Mouse (Mus musculus): Measurements from ENCODE around the gene Plcg1. TPM values are rescaled to one million over a fixed set of nuclear protein-coding genes. Genes with fewer than 3 reads are reported as not detected.

The Plcg1 gene
- polyA plus RNA-seq, 1 experiment from 2014 or later = 11.4 TPM

- TF ChIP-seq EP300 (optimal IDR thresholded peaks at IDR 0.05) = no peak
- peak; percentile 71 for TF ChIP-seq CTCF (IDR thresholded peaks at IDR 0.05; ENCODE audit: low read depth)
- peaks cover 8% of the 10 kb centered on the region; the same call in 1 of the 2 replicates for H3K36me3 ChIP-seq (ENCODE audit: control insufficient read depth, insufficient read depth, low read length)
- peaks cover 10% of the 10 kb centered on the region; the same call in 1 of the 2 replicates for H3K4me1 ChIP-seq (replicated peaks; ENCODE audit: control insufficient read depth, insufficient read depth)
- WGBS = 81% methylated on average over 7 of the region's 7 CpGs
- no peak for DNase-seq (ENCODE audit: low spot score)
- H3K27me3 ChIP-seq (ENCODE audit: control insufficient read depth, insufficient read depth, low read length) = no peaks in the 10 kb centered on the region
- peak; percentile 33; the same call in 1 of the 2 replicates for ATAC-seq (ENCODE audit: low FRiP score, low TSS enrichment)
- H3K27ac ChIP-seq (replicated peaks) = 0 out of 2 replicates have a peak overlapping the region, but pooled peaks have one; percentile 13
- H3K9ac ChIP-seq (ENCODE audit: low read length) = no peak overlapping the region
- no peaks in the 10 kb centered on the region for H3K9me3 ChIP-seq (ENCODE audit: control insufficient read depth, low read length)
- no peak overlapping the region for H3K4me3 ChIP-seq (ENCODE audit: low read depth, low read length)
- H3K4me2 ChIP-seq (replicated peaks; ENCODE audit: low read depth) = no peak overlapping the region
Observed at GRCm38 (mm10) chr2:160744040-160744822, 13.1 kb downstream of the Plcg1 start.

GRCm38 (mm10) chr2:160744823-160745210 is 13.7 kb downstream of the Plcg1 start:
- Histone ChIP-seq H3K4me1 (replicated peaks; ENCODE audit: control insufficient read depth, insufficient read depth) (peaks cover 7% of the 10 kb centered on the region; the same call in 1 of the 2 replicates), H3K4me3 (ENCODE audit: low read depth, low read length) (no peak overlapping the region), H3K9me3 (ENCODE audit: control insufficient read depth, low read length) (no peaks in the 10 kb centered on the region), H3K36me3 (ENCODE audit: control insufficient read depth, insufficient read depth, low read length) (peaks cover 8% of the 10 kb centered on the region; the same call in 1 of the 2 replicates), H3K27me3 (ENCODE audit: control insufficient read depth, insufficient read depth, low read length) (no peaks in the 10 kb centered on the region), H3K27ac (replicated peaks) (no peak overlapping the region), H3K4me2 (replicated peaks; ENCODE audit: low read depth) (no peak overlapping the region), H3K9ac (ENCODE audit: low read length) (no peak overlapping the region)
- ATAC-seq (ENCODE audit: low FRiP score, low TSS enrichment) (no peak), DNase-seq (ENCODE audit: low spot score) (no peak)
- WGBS = 77% methylated on average over 5 of the region's 5 CpGs
- no peak for TF ChIP-seq EP300 (optimal IDR thresholded peaks at IDR 0.05)
- no peak for TF ChIP-seq CTCF (IDR thresholded peaks at IDR 0.05; ENCODE audit: low read depth)

- Histone ChIP-seq H3K9ac (ENCODE audit: low read length) (no peak overlapping the region), H3K4me3 (ENCODE audit: low read depth, low read length) (no peak overlapping the region), H3K27ac (replicated peaks) (no peak overlapping the region), H3K27me3 (ENCODE audit: control insufficient read depth, insufficient read depth, low read length) (no peaks in the 10 kb centered on the region), H3K4me1 (replicated peaks; ENCODE audit: control insufficient read depth, insufficient read depth) (peaks cover 4% of the 10 kb centered on the region; the same call in 1 of the 2 replicates), H3K36me3 (ENCODE audit: control insufficient read depth, insufficient read depth, low read length) (peaks cover 8% of the 10 kb centered on the region; the same call in 1 of the 2 replicates), H3K9me3 (ENCODE audit: control insufficient read depth, low read length) (no peaks in the 10 kb centered on the region), H3K4me2 (replicated peaks; ENCODE audit: low read depth) (no peak overlapping the region)
- no peak for TF ChIP-seq CTCF (IDR thresholded peaks at IDR 0.05; ENCODE audit: low read depth)
- TF ChIP-seq EP300 (optimal IDR thresholded peaks at IDR 0.05) = no peak
- ATAC-seq (ENCODE audit: low FRiP score, low TSS enrichment) (no peak), DNase-seq (ENCODE audit: low spot score) (no peak)
- WGBS = 91% methylated on average over 1 of the region's 1 CpGs
Observed at GRCm38 (mm10) chr2:160745497-160745896, 14.4 kb downstream of the Plcg1 start.

GRCm38 (mm10) chr2:160746637-160747036 is 15.5 kb downstream of the Plcg1 start:
- no peaks in the 10 kb centered on the region for H3K9me3 ChIP-seq (ENCODE audit: control insufficient read depth, low read length)
- H3K4me1 ChIP-seq (replicated peaks; ENCODE audit: control insufficient read depth, insufficient read depth) = peaks cover 4% of the 10 kb centered on the region; the same call in 1 of the 2 replicates
- no peak for DNase-seq (ENCODE audit: low spot score)
- H3K9ac ChIP-seq (ENCODE audit: low read length) = no peak overlapping the region
- H3K27me3 ChIP-seq (ENCODE audit: control insufficient read depth, insufficient read depth, low read length) = no peaks in the 10 kb centered on the region
- WGBS = 93% methylated on average over 5 of the region's 5 CpGs
- no peak overlapping the region for H3K4me2 ChIP-seq (replicated peaks; ENCODE audit: low read depth)
- no peak for ATAC-seq (ENCODE audit: low FRiP score, low TSS enrichment)
- TF ChIP-seq CTCF (IDR thresholded peaks at IDR 0.05; ENCODE audit: low read depth) (no peak), EP300 (optimal IDR thresholded peaks at IDR 0.05) (no peak)
- H3K36me3 ChIP-seq (ENCODE audit: control insufficient read depth, insufficient read depth, low read length) = peaks cover 17% of the 10 kb centered on the region; the same call in 1 of the 2 replicates
- 0 out of 2 replicates have a peak overlapping the region, but pooled peaks have one; percentile 45 for H3K27ac ChIP-seq (replicated peaks)
- H3K4me3 ChIP-seq (ENCODE audit: low read depth, low read length) = no peak overlapping the region

- DNase-seq (ENCODE audit: low spot score) = no peak
- peak overlapping the region; percentile 49; the same call in 1 of the 2 replicates for H3K27ac ChIP-seq (replicated peaks)
- H3K4me1 ChIP-seq (replicated peaks; ENCODE audit: control insufficient read depth, insufficient read depth) = peaks cover 3% of the 10 kb centered on the region; the same call in 1 of the 2 replicates
- no peak overlapping the region for H3K4me3 ChIP-seq (ENCODE audit: low read depth, low read length)
- no peaks in the 10 kb centered on the region for H3K27me3 ChIP-seq (ENCODE audit: control insufficient read depth, insufficient read depth, low read length)
- ATAC-seq (ENCODE audit: low FRiP score, low TSS enrichment) = peak; percentile 36; the same call in 1 of the 2 replicates
- peaks cover 21% of the 10 kb centered on the region for H3K36me3 ChIP-seq (ENCODE audit: control insufficient read depth, insufficient read depth, low read length)
- TF ChIP-seq CTCF (IDR thresholded peaks at IDR 0.05; ENCODE audit: low read depth) (no peak), EP300 (optimal IDR thresholded peaks at IDR 0.05) (peak; percentile 61)
- 63% methylated on average over 10 of the region's 10 CpGs for WGBS
- no peak overlapping the region for H3K9ac ChIP-seq (ENCODE audit: low read length)
- H3K4me2 ChIP-seq (replicated peaks; ENCODE audit: low read depth) = no peak overlapping the region
- H3K9me3 ChIP-seq (ENCODE audit: control insufficient read depth, low read length) = no peaks in the 10 kb centered on the region
Observed at GRCm38 (mm10) chr2:160747075-160747474, 16.0 kb downstream of the Plcg1 start.
